Mouse (Mus musculus): ENCODE measurements at regions not wholly inside any gene's neighbourhood (a gene's known extent, or its start where the extent isn't known, plus 50 kb on each side); places are given as distances from the start of the nearest gene placed in this dataset.

DNA sequence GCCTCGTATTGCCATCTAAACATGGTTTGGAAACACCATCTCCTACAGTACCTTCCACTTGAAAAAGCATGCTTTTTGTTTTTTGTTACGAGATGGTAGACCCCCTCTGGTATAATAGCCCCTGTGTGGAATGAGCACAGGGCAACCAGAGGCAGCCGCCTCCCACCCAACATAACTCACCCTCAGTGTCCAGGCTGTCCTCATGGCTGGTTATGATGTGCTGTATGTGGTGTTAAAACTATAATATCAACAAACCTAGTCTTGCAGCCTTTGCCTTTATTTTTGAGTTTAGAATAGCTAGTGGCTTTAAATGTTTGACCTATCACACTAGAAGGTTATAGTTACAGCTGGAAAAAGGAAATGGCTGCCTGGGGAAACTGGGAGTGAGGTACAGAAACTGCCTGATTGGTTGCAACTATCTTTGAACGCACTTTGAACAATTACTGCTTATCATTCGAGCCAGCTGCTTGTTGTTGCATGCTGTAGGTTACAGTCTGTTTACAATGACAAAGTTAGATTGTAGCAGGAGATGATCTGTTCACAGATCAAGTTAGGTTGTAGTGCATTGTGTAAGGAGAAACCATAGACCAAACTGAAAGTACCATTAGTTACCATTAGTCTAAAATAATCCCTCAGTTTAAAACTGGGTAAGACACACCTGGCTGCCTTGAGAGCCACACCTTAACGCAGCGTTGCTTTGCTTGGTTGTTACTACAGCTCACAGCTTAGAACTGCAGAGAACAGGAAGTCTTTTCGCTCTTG lies 414.8 kb downstream of the Klf5 start:
- Histone ChIP-seq H3K4me3 (ENCODE audit: insufficient read depth, low read length) (no peak overlapping the region), H3K27ac (ENCODE audit: insufficient read depth, low read length) (peak overlapping the region; percentile 56; the same call in 1 of the 2 replicates), H3K4me1 (ENCODE audit: control insufficient read depth, insufficient read depth, low read length) (peaks cover 2% of the 10 kb centered on the region; the same call in 1 of the 2 replicates)
- no peak for TF ChIP-seq POLR2A (IDR thresholded peaks at IDR 0.05; ENCODE audit: extremely low read depth, insufficient read depth, low read length)
- TF ChIP-seq CTCF (IDR thresholded peaks at IDR 0.05; ENCODE audit: extremely low read depth, insufficient read depth, low read length), result no peak

DNA sequence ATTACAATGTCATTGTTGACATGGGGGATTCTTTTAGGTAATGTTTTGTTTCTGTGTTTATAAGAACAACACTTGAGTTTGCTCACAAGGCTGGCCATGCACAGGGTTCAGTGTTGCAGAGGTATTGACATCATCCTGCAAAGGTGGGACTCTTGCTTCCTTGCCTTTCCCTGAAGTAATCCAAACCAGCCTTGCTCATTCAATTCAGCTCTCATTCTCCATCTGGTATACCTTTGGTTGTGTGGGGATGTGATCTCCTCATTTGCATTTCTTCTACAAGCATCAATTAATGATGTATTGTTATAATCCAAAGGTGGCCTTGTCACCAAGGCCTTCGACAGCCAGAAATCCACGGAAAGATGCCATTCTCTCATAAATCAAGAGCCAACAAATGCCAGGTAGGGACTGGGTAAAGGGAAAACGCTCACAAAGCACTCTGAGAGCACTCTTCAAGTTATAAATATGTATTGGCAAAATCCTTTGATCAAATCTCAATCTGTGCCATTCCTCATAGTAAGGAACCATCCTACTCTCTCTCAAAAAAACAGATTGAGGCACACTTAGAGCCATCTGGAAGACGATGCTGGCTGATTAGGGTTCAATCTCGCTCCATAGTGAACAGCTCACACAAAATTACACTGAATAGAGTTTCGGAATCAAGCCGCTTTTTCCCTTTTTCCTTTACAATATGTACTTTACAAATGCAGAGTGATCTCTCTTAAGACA lies 435.1 kb downstream of the Klf5 start:
- TF ChIP-seq CTCF (IDR thresholded peaks at IDR 0.05; ENCODE audit: extremely low read depth, insufficient read depth, low read length) (no peak), POLR2A (IDR thresholded peaks at IDR 0.05; ENCODE audit: extremely low read depth, insufficient read depth, low read length) (no peak)
- Histone ChIP-seq H3K4me1 (ENCODE audit: control insufficient read depth, insufficient read depth, low read length) (peaks cover 2% of the 10 kb centered on the region), H3K27ac (ENCODE audit: insufficient read depth, low read length) (no peak overlapping the region), H3K4me3 (ENCODE audit: insufficient read depth, low read length) (no peak overlapping the region)

DNA sequence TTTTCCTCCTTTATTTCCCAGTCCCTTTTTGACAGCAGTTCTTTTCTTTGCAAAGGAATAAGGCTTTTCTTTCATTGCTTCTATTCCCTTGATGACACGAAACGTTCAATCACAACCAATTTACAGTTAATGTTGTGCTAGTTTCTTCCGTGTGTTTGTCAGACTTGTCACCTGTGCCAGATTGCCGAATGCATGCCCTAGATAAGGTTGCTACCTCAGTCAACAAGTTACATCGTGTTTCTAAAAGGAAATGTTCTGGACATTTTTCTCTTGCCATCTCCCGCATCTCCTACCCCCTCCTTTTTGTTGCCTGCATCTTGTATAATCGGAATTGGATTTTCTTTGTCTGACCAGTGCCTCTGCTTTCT lies 435.7 kb downstream of the Klf5 start:
- Histone ChIP-seq H3K4me1 (ENCODE audit: control insufficient read depth, insufficient read depth, low read length) (peaks cover 2% of the 10 kb centered on the region), H3K27ac (ENCODE audit: insufficient read depth, low read length) (peak overlapping the region; percentile 7; the same call in 1 of the 2 replicates), H3K4me3 (ENCODE audit: insufficient read depth, low read length) (no peak overlapping the region)
- TF ChIP-seq POLR2A (IDR thresholded peaks at IDR 0.05; ENCODE audit: extremely low read depth, insufficient read depth, low read length), result no peak
- no peak for TF ChIP-seq CTCF (IDR thresholded peaks at IDR 0.05; ENCODE audit: extremely low read depth, insufficient read depth, low read length)

DNA sequence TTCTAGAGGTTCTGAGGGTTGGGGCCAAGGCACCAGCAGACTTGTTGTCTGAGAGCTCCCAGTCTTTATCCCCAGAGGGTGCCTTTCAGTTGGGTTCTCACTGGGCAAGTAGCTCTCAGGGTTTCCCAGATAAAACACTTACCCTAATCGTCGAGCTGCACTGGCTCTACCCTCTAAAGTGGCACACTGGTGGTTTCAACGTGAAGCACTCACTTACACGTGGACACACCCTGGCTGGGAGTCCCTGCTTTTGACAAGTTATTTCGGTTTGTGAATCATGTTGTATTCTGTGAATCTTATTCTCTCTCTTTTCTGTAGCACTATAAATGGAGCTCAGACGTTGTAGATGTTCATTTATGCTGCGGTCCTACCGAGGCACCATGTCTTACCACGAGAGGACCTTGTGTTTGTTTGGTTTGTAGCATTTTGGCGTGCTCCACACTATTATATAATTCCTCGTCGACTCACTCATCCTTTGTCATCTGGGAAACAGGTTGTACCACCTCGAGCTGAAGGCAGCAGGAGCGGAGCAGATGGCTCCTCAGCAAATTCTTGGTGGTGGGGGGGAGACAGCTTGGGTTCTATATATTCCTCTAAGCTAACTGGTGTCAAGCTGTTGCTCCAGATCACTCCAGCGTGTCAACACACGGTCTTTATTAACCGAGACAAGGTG lies 445.3 kb downstream of the Klf5 start:
- Histone ChIP-seq H3K4me1 (ENCODE audit: control insufficient read depth, insufficient read depth, low read length) (peaks cover 4% of the 10 kb centered on the region), H3K4me3 (ENCODE audit: insufficient read depth, low read length) (no peak overlapping the region), H3K27ac (ENCODE audit: insufficient read depth, low read length) (no peak overlapping the region)
- no peak for TF ChIP-seq CTCF (IDR thresholded peaks at IDR 0.05; ENCODE audit: extremely low read depth, insufficient read depth, low read length)

DNA sequence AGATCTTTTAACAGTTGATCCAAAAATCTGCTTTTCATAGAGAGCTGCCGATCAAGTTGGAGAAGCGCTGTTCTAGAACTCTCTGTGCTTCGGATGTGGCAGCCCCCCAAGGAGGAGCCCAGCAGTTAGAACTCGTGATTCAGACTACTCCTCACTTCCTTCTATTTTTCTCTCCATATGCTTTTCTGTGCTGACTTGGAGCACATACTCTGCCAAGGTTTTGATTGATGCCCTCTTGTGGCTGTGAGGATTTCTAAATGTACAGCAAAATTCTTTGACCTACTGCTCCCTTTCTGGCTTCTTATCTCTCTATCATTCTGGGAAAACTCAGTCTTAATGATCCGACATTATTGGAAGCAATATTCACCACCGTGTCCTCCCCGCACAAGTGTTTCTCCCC lies 446.7 kb downstream of the Klf5 start:
- Histone ChIP-seq H3K4me1 (ENCODE audit: control insufficient read depth, insufficient read depth, low read length) (peaks cover 4% of the 10 kb centered on the region), H3K4me3 (ENCODE audit: insufficient read depth, low read length) (no peak overlapping the region), H3K27ac (ENCODE audit: insufficient read depth, low read length) (no peak overlapping the region)
- TF ChIP-seq POLR2A (IDR thresholded peaks at IDR 0.05; ENCODE audit: extremely low read depth, insufficient read depth, low read length) (no peak), CTCF (IDR thresholded peaks at IDR 0.05; ENCODE audit: extremely low read depth, insufficient read depth, low read length) (no peak)

DNA sequence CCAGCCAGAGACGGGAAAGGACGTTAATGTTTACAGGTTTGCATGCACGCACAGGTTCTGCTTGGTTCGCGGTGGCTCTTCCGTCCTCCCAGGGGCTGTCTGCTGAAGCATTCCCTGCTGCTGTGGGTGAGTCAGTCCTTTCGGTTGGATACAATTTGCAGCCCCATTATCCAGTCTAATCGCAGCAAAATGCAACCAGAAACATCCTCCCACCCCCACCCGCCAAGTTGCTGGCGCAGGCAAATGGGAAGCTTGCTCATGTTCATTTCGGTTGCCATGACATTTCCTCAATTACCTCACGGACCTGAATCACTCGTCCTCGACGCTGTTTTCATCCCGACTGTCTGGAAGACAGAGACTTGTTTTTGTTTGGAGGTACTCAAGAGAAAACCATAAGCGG lies 449.7 kb downstream of the Klf5 start:
- no peak overlapping the region for H3K27ac ChIP-seq (ENCODE audit: insufficient read depth, low read length)
- H3K4me3 ChIP-seq (ENCODE audit: insufficient read depth, low read length), result no peak overlapping the region
- peaks cover 4% of the 10 kb centered on the region for H3K4me1 ChIP-seq (ENCODE audit: control insufficient read depth, insufficient read depth, low read length)
- TF ChIP-seq POLR2A (IDR thresholded peaks at IDR 0.05; ENCODE audit: extremely low read depth, insufficient read depth, low read length) (no peak), CTCF (IDR thresholded peaks at IDR 0.05; ENCODE audit: extremely low read depth, insufficient read depth, low read length) (no peak)

DNA sequence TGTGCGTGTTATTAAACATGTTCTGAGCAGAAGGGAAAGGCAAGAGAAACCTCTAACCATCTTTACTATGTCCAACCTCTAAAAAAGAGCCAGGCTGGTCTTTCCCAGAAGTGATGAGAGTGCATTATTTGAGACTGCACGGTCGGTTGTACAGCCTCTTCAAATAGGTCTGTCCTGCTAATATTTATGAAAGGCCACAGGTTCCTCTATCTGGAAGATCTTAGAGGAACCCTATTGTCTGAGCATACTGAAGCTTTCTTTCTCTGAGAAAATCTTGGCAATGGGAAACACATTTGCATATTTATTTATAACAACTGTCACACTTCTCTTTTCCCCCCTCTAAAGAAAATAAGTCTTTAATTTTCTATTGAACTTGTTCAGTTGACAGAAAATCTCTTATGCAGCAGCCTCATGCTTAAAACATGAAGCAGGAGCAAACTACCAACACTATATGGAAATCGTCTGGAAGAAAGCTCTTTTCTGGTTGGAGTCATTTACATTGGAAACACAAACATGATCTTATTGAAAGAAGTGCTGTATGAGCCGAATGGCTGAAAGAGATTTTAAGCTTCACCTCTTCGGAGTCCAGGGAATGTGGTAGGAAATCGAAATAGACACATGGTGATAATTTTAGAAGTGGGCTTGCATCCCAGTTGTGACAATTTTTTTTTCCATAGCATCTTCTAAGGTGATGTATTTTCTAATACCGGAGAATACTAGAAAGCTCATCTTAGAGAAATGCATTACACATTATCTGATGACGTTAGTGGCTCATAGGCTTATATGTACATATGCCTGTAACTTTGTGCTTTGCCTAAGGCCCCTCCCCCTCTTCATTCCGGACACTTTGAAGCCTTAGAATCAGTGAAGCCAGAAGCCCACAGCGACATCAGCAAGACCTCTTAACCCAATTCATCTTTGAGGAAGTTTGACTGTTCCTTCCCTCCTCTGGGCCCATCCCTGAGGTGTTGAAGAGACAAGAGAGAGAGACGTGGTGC lies 451.1 kb downstream of the Klf5 start:
- TF ChIP-seq CTCF (IDR thresholded peaks at IDR 0.05; ENCODE audit: extremely low read depth, insufficient read depth, low read length) (no peak), POLR2A (IDR thresholded peaks at IDR 0.05; ENCODE audit: extremely low read depth, insufficient read depth, low read length) (no peak)
- H3K27ac ChIP-seq (ENCODE audit: insufficient read depth, low read length), result peak overlapping the region; percentile 44; the same call in 1 of the 2 replicates
- peaks cover 4% of the 10 kb centered on the region; the same call in 1 of the 2 replicates for H3K4me1 ChIP-seq (ENCODE audit: control insufficient read depth, insufficient read depth, low read length)
- no peak overlapping the region for H3K4me3 ChIP-seq (ENCODE audit: insufficient read depth, low read length)

DNA sequence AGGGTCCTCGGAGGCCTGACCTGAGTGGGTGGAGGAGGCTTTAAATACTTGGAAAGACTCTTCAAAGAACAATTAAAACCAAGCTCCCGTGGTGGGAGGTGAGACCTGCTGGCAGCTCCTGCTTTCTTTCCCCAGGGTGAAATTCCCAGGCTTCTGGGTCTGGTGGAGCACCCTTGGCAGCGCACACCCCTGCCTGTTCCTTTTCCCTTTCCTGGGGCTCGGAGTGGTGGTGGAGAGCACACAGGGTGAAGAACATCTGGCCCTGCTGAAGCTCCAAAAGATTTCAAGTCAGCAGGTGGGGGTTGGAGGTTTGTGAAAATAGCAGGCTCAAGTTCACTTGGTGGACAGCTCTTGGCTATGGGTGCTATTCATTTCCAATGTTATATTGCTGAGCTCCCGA lies 459.6 kb downstream of the Klf5 start:
- Histone ChIP-seq H3K4me1 (ENCODE audit: control insufficient read depth, insufficient read depth, low read length) (no peaks in the 10 kb centered on the region), H3K4me3 (ENCODE audit: insufficient read depth, low read length) (no peak overlapping the region), H3K27ac (ENCODE audit: insufficient read depth, low read length) (no peak overlapping the region)
- no peak for TF ChIP-seq POLR2A (IDR thresholded peaks at IDR 0.05; ENCODE audit: extremely low read depth, insufficient read depth, low read length)

DNA sequence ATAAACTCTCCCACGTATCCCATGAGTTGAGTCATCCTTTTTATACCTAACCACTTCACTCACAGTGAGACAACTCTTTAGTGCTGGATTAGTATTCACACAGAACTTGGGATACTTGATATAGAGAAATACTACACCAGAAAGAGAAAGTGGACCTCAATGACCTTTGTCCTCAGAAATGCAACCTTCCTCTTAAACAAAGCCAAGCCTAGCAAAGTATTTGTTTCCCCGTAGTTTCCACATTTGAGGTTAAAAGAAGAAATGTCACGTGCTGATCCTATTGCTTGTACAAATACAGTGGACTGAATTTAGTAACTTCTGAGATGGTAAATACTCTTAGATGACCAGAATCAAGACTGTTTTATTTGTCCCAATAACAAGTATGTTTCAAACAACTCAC lies 464.8 kb downstream of the Klf5 start:
- Histone ChIP-seq H3K4me3 (ENCODE audit: insufficient read depth, low read length) (no peak overlapping the region), H3K27ac (ENCODE audit: insufficient read depth, low read length) (no peak overlapping the region), H3K4me1 (ENCODE audit: control insufficient read depth, insufficient read depth, low read length) (no peaks in the 10 kb centered on the region)
- TF ChIP-seq POLR2A (IDR thresholded peaks at IDR 0.05; ENCODE audit: extremely low read depth, insufficient read depth, low read length) (no peak), CTCF (IDR thresholded peaks at IDR 0.05; ENCODE audit: extremely low read depth, insufficient read depth, low read length) (no peak)
